Mouse (Mus musculus) heart, embryonic 16.5 days (tissue): ENCODE data around the gene Pdlim1. TPM values are rescaled to one million over a fixed set of nuclear protein-coding genes. Genes with fewer than 3 reads are reported as not detected.
"Not testable (repeated sequence)": the region's sequence is repeated elsewhere in the genome, so short reads cannot be mapped to it uniquely, and the experiment has no call there.

Experiments used
- ATAC-seq: fragments of 200-750 bp; cut with Nextera tagmentation; replicated peaks from 2 replicates; pipeline ENCODE4 v1.8.0; 2017; ENCODE audit warnings: moderate number of reproducible peaks; ENCODE audit not compliant: insufficient read depth, low FRiP score; ENCODE audit errors: extremely low read depth
- H3K27ac ChIP-seq: fragments of 300-500 bp; sonication (generic); 2 replicates; pipeline ENCODE4 v1.5.1; 2014; ENCODE audit warnings: mild to moderate bottlenecking, low read length, control low read depth, moderate library complexity
- H3K27me3 ChIP-seq: fragments of 300-500 bp; sonication (generic); 2 replicates; pipeline ENCODE4 v1.6.1; 2014; ENCODE audit warnings: low read length, mixed read lengths; ENCODE audit not compliant: control insufficient read depth, insufficient read depth
- H3K36me3 ChIP-seq: fragments of 300-500 bp; sonication (generic); 2 replicates; pipeline ENCODE4 v1.6.1; 2014; ENCODE audit not compliant: control insufficient read depth, insufficient read depth
- H3K4me1 ChIP-seq: fragments of 300-500 bp; sonication (generic); 2 replicates; pipeline ENCODE4 v1.6.1; 2014; ENCODE audit warnings: low read length, mixed read lengths; ENCODE audit not compliant: control insufficient read depth, insufficient read depth
- H3K4me2 ChIP-seq: fragments of 300-500 bp; sonication (generic); 2 replicates; pipeline ENCODE4 v1.6.1; 2014; ENCODE audit warnings: low read depth, mild to moderate bottlenecking, control low read depth, low read length
- H3K4me3 ChIP-seq: fragments of 300-500 bp; sonication (generic); 2 replicates; pipeline ENCODE4 v1.5.1; 2014; ENCODE audit warnings: mild to moderate bottlenecking, control low read depth, low read length
- H3K9ac ChIP-seq: fragments of 300-500 bp; sonication (generic); 2 replicates; pipeline ENCODE4 v1.6.1; 2014; ENCODE audit warnings: low read length, control low read depth
- H3K9me3 ChIP-seq: fragments of 300-500 bp; sonication (generic); replicated peaks from 2 replicates; pipeline ENCODE4 v1.6.1; 2016; ENCODE audit warnings: low read length; ENCODE audit not compliant: control insufficient read depth
- WGBS: fragments of 180-500 bp; shearing (Covaris S2); extraction: QIAGEN DNeasy Blood & Tissue Kit; methylation state at CpG from one replicate; pipeline ENCODE4 v1.1.7; 2014; 5-methylcytosine and 5-hydroxymethylcytosine counted together
- polyA plus RNA-seq: library from polyadenylated mRNA; unstranded; fragments of >200 nt; fragmentation: Nextera tagmentation; extraction: Ambion mirVana; gene quantifications from 2 replicates; pipeline ENCODE4 v1.2.1, GENCODE M21; 2015

Pdlim1 gene
- polyA plus RNA-seq, 1 experiment from 2014 or later, result 267 TPM

DNA sequence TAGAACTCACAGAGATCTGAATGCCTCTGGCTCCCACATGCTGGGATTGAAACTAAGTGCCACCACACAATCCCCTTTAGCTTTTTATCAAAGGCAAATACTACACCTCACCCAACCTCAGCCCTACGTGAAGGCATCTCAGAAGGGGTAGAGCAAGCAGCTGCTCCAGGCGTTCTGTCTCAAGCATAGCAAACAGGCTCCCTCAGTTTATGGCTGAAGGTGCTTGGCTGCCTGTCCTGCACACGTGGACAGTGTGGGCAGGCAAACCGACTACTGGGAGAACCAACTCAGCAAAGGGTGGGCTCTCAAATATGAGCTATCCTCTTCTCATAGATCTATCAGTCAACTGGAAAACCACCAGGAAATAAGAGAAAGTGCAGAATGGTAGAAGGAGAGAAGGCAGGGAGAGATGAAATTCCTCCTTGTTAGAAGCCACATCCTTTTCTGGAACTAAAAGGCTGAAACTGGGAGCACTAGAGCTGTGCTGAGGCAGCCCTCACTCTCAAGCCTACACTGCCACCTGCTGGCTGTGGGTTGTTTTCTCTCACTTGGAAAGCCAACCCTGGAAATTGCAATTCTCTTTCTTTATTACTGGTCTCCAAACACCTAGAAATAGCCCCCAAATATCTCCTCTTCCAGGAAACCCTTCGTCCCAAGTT, 46.4 kb downstream of the Pdlim1 start:
- H3K36me3 ChIP-seq, result peaks cover 36% of the 10 kb centered on the region
- no peaks in the 10 kb centered on the region for H3K9me3 ChIP-seq
- no peak overlapping the region for H3K4me2 ChIP-seq
- no peaks in the 10 kb centered on the region for H3K4me1 ChIP-seq
- WGBS, result 67% methylated on average over 5 of the region's 5 CpGs
- no peak overlapping the region for H3K27ac ChIP-seq
- ATAC-seq, result 0 out of 2 replicates have a peak, but pooled peaks have one; percentile 28
- H3K27me3 ChIP-seq, result no peaks in the 10 kb centered on the region
- H3K4me3 ChIP-seq, result no peak overlapping the region
- no peak overlapping the region for H3K9ac ChIP-seq

DNA sequence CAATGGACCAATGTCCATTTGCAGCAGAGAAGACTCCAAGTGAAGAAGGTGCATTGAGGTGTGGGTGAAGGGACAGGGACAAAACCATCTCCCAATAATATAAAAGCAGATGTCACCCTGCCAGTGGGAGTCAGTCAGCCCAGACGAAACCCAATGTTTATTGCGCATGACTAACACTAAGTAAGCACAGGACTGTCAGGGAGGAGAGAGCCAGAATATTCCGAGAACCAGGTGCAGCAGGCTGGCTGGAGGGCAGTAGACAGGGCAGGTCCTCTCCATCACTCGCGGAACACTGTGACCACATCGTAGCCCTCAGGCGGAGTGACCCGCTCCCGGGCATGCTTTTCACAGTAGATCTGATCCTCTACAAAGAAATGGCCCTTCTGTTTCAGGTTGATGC, 49.3 kb downstream of the Pdlim1 start:
- not testable (repeated sequence) for H3K27ac ChIP-seq, ATAC-seq, H3K9ac ChIP-seq, H3K4me1 ChIP-seq, H3K4me3 ChIP-seq, H3K9me3 ChIP-seq, H3K27me3 ChIP-seq, H3K4me2 ChIP-seq
- peaks cover 13% of the 10 kb centered on the region for H3K36me3 ChIP-seq
- WGBS, result 93% methylated on average over 9 of the region's 9 CpGs

DNA sequence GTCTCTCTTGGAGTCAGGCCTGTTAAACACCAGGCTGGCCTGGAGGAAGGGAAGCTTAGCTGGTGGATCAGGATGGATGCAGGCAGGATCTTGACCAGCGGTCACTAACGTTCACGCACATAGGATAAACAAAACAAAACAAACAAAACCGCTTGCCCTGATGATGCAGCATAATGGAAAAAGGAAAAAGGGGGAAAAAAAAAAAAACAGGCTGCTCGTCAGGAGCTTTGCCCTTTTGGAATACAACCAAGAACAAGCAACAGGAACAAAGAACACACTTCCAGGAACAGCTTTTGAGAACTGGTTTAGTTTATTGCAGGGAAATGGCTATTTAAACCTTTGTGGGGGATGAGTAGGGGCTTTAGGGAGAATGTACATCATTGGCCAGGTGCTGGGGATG, 50.8 kb downstream of the Pdlim1 start:
- Histone ChIP-seq H3K9me3 (no peaks in the 10 kb centered on the region), H3K4me3 (no peak overlapping the region), H3K9ac (no peak overlapping the region), H3K36me3 (peaks cover 13% of the 10 kb centered on the region), H3K27ac (no peak overlapping the region), H3K27me3 (no peaks in the 10 kb centered on the region), H3K4me2 (no peak overlapping the region), H3K4me1 (no peaks in the 10 kb centered on the region)
- 77% methylated on average over 5 of the region's 5 CpGs for WGBS
- no peak for ATAC-seq

DNA sequence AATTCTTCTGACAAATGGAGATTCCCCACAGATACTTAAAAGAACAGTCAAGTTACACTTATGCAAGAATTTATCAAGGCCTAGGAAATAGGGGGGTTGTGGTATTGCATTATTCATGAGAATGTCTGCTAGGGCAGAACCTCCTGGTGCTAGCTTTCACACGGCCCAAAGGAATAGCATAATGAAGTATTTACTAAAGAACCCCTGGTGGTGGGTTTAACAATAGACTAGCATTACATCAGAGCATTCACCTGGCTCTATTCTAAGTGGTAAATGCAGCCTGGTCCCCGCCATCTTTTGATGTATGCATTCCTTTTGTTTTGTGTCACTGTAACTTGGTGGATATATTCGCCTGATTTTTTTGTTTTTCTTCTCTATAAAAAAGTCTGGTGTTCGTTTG, 68.7 kb downstream of the Pdlim1 start:
- not testable (repeated sequence) for H3K27me3 ChIP-seq, H3K4me2 ChIP-seq, H3K27ac ChIP-seq, H3K36me3 ChIP-seq, ATAC-seq, H3K9me3 ChIP-seq, H3K9ac ChIP-seq, H3K4me3 ChIP-seq, H3K4me1 ChIP-seq
- 65% methylated on average over 4 of the region's 4 CpGs for WGBS

DNA sequence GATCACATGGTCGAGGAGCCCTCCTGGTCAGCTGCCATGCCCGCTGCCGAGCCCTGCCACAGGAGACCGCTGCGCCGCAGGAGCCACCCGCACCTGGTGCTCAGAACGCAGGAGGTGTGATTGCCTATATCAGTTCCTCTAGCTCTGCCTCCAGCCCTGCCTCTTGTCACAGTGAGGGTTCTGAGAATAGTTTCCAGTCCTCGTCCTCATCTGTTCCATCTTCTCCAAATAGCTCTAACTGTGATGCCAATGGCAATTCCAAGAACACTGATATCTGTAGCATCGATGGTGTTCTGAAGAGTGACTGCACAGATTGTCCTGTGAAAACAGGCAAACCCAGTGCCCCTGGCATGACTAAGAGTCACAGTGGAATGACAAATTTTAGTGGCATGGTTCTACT, 81.0 kb downstream of the Pdlim1 start:
- Histone ChIP-seq H3K4me1 (no peaks in the 10 kb centered on the region), H3K27ac (no peak overlapping the region), H3K4me2 (no peak overlapping the region), H3K4me3 (no peak overlapping the region), H3K36me3 (no peaks in the 10 kb centered on the region), H3K27me3 (no peaks in the 10 kb centered on the region), H3K9ac (no peak overlapping the region), H3K9me3 (no peaks in the 10 kb centered on the region)
- ATAC-seq, result no peak
- WGBS, result 84% methylated on average over 10 of the region's 10 CpGs

DNA sequence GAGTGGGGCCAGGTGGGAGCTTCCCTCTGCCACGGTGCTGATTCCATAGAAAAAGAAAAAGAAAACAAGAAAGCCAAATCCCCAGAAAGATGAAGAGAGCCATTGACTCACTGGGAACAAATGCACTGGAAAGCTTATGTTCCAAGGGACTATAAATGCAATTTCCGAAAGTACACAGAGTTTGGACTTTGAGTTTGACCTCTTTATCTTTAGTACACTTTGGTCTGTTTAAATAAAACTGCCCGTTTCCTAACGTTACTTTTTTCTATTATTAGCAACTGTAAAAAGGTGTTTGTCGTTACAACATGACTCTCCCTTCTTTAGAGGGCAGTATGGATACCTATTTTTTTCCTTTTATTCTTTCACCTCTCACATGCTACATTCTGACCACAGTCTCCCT, 84.5 kb downstream of the Pdlim1 start, which contains the start of gene Cyp2c70:
Gene Cyp2c70 (minus strand): TSS at position 174 of the 400 bp plus-strand sequence.
- no peaks in the 10 kb centered on the region for H3K36me3 ChIP-seq
- H3K27ac ChIP-seq, result no peak within 1 kb of the TSS
- no peaks in the 10 kb centered on the region for H3K9me3 ChIP-seq
- no peak within 1 kb of the TSS for H3K4me2 ChIP-seq
- no peak within 1 kb of the TSS for H3K9ac ChIP-seq
- ATAC-seq, result no peak
- 49% methylated on average over 5 of the region's 5 CpGs for WGBS
- no peaks in the 10 kb centered on the region for H3K27me3 ChIP-seq
- H3K4me1 ChIP-seq, result no peaks in the 10 kb centered on the region
- H3K4me3 ChIP-seq, result no peak within 1 kb of the TSS

DNA sequence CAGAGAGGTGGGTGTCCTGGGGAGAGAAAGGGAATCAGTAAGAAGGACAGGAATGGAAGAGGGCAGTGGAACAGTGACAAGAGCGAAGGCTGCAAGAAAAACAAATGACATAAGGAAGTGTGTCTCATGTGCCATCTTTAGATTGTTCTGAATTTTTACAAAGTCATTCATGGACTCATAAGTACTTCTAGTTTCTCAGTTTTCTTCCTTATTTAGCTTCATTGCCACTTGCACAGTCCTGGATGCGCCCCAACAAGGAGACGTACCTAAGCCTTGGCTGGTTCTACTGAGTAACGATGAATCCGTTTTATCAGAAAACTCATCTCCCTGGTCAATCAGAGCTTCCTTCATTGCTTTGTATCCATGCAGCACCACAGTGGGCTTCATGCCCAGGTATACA, 88.0 kb downstream of the Pdlim1 start:
- Histone ChIP-seq H3K9me3 (no peaks in the 10 kb centered on the region), H3K27ac (no peak overlapping the region), H3K4me2 (no peak overlapping the region), H3K36me3 (no peaks in the 10 kb centered on the region), H3K4me1 (no peaks in the 10 kb centered on the region), H3K9ac (no peak overlapping the region), H3K27me3 (no peaks in the 10 kb centered on the region), H3K4me3 (no peak overlapping the region)
- WGBS, result 84% methylated on average over 5 of the region's 5 CpGs
- ATAC-seq, result no peak

DNA sequence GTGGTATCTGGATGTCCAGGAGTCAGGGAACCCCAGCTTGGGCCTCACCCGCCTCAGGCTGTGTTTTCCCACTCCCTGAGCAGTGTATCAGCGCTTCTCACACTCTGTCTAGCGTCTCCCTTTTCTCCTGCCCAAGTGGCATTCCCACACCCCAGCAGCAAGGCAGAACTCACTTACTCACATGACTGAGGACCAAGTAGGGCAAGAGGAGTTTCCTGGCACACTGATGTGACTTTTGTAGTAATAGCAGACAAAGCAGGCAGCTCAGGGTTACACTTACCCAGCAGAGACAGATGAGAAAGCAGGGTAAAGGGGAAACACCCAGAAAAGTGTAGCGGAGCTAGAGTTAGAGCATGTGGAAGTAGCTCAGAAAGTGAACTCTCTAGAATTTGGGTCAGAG, 93.3 kb downstream of the Pdlim1 start:
- H3K27ac ChIP-seq, result no peak overlapping the region
- H3K27me3 ChIP-seq, result no peaks in the 10 kb centered on the region
- no peak overlapping the region for H3K9ac ChIP-seq
- no peak overlapping the region for H3K4me2 ChIP-seq
- H3K4me1 ChIP-seq, result no peaks in the 10 kb centered on the region
- ATAC-seq, result no peak
- no peak overlapping the region for H3K4me3 ChIP-seq
- H3K9me3 ChIP-seq, result no peaks in the 10 kb centered on the region
- 57% methylated on average over 4 of the region's 4 CpGs for WGBS
- H3K36me3 ChIP-seq, result no peaks in the 10 kb centered on the region
